Mouse (Mus musculus) urinary bladder, postnatal 36 days (tissue): ENCODE results near the gene Olfr51.
"Not testable (repeated sequence)": the region's sequence is repeated elsewhere in the genome, so short reads cannot be mapped to it uniquely, and the experiment has no call there.

Experiments used
- DNase-seq, 2 experiments: peaks; one replicate each; pipeline ENCODE4 v3.0.0; 2022; ENCODE audit warnings: low spot score in 2 of 2, mixed read lengths in 1 of 2

The Olfr51 gene

DNA sequence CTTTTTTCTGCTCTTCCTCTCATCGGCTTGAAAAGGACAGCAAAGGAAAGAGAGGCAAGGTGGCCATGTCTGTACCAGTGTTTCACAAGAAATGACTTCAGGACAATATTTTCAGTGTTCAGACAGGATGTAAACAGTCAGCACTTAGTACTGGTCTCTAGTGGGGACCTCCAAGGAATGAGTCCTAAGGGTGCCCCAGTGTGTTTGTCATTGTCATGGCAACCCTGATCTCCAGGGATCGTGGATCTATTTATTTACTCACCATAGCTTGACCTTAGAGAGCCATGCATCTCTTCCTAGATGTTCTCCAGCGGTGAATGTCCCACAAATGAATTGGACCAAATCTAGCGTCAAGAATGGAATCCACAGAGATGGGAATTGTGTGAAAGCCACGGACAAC is at the start of gene Olfr51:
Gene Olfr51, plus strand, starts transcription at position 301 of the 400 bp plus-strand sequence.
- no peak for DNase-seq

DNA sequence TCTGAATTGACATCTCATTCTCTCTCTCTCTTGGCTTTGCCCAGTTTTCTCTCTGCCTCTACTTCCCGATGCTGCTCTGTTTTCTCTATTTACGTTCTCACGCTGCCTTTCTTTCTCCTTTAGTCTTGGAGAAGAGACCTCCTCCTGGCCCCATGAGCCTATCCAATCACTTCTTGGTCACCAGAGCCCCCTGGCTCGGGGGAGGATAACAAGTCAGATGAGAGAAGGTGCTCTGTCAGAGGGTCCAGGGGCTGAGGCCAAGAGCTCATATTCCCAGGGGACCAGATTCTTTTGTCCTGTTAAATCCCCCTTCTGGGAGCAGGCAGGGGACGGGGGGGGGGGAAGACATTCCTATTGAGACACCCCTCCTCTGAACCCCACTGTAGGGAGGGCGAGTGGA is 49.7 kb upstream of the Olfr51 start, which contains the start of gene Prop1:
Gene Prop1, minus strand, starts transcription at position 101 of the 400 bp plus-strand sequence.
- no peak for DNase-seq

GRCm38 (mm10) chr11:50964886-50965285 is 38.5 kb upstream of the Olfr51 start:
- DNase-seq: no peak

GRCm38 (mm10) chr11:50966230-50966629 is 37.2 kb upstream of the Olfr51 start, which contains the start of gene Olfr1378:
Gene Olfr1378 (plus strand): TSS chr11:50966530.
- no peak for DNase-seq

DNA sequence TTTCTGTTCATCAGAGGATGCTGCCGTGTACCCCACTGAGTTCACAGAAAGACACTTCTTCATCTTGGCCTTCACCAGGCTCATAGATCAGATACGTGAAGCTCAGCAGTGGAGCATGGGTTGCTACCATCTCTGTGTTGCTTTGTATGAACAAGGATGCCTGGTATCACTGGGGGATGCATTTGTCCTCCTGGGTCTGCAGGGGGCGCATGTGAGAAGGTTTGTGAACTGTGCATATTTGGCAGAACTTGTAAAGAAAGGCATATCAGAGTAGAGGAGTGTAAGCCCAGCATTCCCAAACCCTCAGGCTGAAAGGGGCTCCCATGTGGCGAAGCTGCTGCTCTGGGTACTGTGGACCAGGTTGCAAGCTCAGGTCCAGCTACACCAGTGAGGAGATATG is 26.2 kb upstream of the Olfr51 start:
- DNase-seq: no peak

- no peak for DNase-seq
Observed at GRCm38 (mm10) chr11:50981667-50982066, 21.7 kb upstream of the Olfr51 start, which contains the start of gene Olfr1377. Gene Olfr1377 (plus strand): TSS chr11:50981967.

- DNase-seq: peak in 1 of 2 experiments; percentile 30
Observed at GRCm38 (mm10) chr11:51011821-51012220, 8.4 kb downstream of the Olfr51 start.

- DNase-seq: no peak
Observed at GRCm38 (mm10) chr11:51013936-51014335, 10.5 kb downstream of the Olfr51 start, which contains the start of gene Olfr54. Gene Olfr54 (plus strand): TSS chr11:51014236.

DNA sequence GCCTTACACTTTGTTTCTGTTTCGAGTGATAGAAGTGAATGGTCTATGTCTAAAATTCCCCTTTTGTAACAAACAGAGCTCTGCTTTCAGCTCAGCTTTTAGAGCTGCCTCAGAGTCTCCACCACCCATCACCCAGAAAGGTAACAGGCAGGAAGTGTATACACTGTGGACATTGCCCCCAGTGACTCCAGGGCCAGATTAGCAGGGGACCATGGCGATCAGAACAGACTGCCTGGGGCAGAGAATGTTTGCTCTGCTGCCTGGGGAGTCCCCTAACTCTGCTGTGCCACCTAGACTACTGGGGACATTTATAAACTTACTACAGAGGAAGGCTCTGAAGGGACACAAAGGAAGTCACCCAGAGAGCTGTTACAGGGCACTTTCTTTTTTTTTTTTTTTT is 12.9 kb downstream of the Olfr51 start:
- no peak for DNase-seq

DNA sequence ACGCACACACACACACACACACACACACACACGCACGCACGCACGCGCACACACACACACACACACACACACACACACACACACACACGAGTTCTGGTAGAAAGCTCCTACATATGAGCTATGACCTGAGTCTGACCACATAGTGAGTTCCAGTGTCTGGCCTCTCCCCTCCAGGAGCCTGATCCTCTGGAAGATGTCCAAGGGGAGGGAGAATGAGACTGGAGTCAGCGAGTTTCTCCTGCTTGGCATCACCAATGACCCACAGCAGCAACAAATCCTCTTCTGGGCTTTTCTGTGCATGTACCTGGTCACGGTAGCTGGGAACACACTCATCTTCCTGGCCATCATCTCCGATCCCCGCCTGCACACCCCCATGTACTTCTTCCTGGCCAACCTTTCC is 23.4 kb downstream of the Olfr51 start:
- DNase-seq: not testable (repeated sequence)

DNA sequence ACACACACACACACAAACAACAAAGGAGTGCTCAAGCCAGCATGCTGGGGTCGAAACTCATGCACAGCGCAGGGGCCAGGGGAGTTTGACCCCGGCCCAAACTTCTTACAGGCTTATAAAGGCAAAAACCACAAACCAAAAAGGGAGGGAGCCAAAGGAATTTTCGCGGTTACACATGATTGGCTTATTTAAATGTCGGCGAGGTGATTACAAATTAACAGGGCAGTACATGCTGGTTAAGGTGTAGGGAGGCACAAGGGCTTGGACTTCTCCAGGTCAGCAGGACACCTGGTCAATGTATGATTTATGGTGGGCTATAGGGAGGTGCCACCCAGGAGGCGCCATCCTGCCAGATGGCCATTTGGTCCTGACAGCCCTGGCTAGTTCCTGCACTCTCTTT is 26.0 kb downstream of the Olfr51 start:
- not testable (repeated sequence) for DNase-seq

- DNase-seq: no peak
Observed at GRCm38 (mm10) chr11:51030225-51030624, 26.8 kb downstream of the Olfr51 start.

DNA sequence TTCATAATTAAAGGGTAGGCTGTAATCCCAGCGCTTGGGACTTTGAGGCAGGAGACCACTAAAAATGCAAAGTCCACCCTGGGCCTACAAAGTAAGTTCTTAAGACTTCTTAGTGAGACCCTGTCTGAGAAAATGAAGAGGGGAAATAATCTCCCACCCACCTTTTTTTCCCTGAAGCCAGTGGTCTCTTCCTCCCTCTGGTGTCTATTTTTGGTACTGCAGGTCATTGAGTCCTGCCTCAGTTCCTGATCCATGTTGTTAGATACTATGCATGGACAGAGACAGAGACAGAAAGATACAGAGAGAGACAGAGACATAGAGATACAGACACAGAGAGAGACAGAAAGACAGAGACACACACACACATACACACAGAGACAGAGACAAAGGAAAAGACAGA is 29.5 kb downstream of the Olfr51 start:
- DNase-seq: no peak

DNA sequence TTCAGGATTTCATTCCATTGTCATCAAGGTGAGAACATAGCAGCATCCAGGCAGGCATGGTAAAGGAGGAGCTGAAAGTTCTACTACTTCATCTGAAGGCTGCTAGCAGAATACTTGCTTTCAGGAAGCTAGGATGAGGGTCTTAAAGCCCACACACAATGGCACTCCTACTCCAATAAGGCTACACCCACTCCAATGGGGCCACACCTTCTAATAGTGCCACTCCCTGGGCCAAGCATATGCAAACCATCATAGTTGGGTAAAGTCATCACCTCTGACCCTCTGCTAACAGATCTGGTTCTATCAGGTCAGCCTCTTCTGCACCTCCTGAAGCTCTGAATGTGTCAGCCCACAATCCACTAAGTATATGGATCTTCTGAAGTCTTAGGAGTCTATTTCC is 30.7 kb downstream of the Olfr51 start:
- not testable (repeated sequence) for DNase-seq

- no peak for DNase-seq
Observed at GRCm38 (mm10) chr11:51035951-51036350, 32.6 kb downstream of the Olfr51 start.

DNA sequence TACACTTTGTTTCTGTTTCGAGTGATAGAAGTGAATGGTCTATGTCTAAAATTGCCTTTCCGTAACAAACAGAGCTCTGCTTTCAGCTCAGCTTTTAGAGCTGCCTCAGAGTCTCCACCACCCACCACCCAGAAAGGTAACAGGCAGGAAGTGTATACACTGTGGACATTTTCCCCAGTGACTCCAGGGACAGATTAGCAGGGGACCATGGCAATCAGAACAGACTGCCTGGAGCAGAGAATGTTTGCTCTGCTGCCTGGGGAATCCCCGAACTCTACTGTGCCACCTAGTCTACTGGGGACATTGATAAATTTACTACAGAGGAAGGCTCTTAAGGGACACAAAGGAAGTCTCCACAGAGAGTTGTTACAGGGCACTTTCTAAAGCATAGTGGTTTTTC is 41.4 kb downstream of the Olfr51 start:
- not testable (repeated sequence) for DNase-seq

DNA sequence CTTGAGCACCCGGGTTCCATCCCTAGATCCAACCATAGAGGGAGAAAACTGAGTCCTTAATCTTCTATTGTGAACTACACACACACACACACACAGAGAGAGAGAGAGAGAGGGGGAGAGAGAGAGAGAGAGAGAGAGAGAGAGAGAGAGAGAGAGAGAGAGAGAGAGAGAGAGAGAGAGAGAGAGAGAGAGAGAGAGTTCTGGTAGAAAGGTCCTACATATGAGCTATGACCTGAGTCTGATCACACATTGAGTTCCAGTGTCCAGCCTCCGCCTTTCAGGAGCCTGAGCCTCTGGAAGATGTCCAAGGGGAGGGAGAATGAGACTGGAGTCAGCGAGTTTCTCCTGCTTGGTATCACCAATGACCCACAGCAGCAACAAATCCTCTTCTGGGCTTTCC is 44.4 kb downstream of the Olfr51 start, which contains the start of gene Olfr1375:
Gene Olfr1375, plus strand, starts transcription at position 301 of the 400 bp plus-strand sequence.
- DNase-seq: not testable (repeated sequence)

GRCm38 (mm10) chr11:51051678-51052077 is 48.3 kb downstream of the Olfr51 start:
- DNase-seq: no peak

DNA sequence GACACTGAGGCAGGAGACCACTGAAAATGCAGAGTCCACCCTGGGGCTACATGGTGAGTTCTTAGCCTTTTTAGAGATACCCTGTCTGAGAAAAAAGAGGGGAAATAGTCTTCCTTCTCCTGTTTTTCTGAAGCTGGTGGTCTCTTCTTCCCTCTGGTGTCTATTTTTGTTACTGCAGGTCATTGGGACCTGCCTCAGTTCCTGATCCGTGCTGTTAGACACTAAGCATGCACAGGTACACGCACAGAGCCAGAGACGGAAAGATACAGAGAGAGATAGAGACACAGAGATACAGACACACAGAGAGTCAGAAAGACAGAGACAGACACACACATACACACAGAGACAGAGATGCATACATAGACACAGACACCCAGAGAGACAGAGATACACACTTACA is 49.8 kb downstream of the Olfr51 start:
- no peak for DNase-seq

GRCm38 (mm10) chr11:51059151-51059571 is 55.8 kb downstream of the Olfr51 start, which contains the start of gene Zfp354a:
Gene Zfp354a (plus strand): TSS chr11:51059257.
- DNase-seq: peak; percentile 38 to 55
